Mouse (Mus musculus) forebrain, postnatal 0 days (tissue): ENCODE measurements at regions not wholly inside any gene's neighbourhood (a gene's known extent, or its start where the extent isn't known, plus 50 kb on each side); places are given as distances from the start of the nearest gene placed in this dataset.
"Not testable (repeated sequence)": the region's sequence is repeated elsewhere in the genome, so short reads cannot be mapped to it uniquely, and the experiment has no call there.

ENCODE experiments used
- ATAC-seq: fragments of 200-750 bp; cut with Nextera tagmentation; 2 replicates; pipeline ENCODE4 v1.8.0; 2017; ENCODE audit warnings: mild to moderate bottlenecking, moderate library complexity
- DNase-seq: peaks from one replicate; pipeline ENCODE4 v3.0.0-alpha.2; 2015
- H3K27ac ChIP-seq: fragments of 300-500 bp; sonication (generic); 2 replicates; pipeline ENCODE4 v1.5.1; 2014; ENCODE audit warnings: low read depth, mild to moderate bottlenecking, antibody characterized with exemption, low read length, moderate library complexity, mixed read lengths
- H3K27me3 ChIP-seq: fragments of 300-500 bp; sonication (generic); 2 replicates; pipeline ENCODE4 v1.6.1; 2014; ENCODE audit warnings: mild to moderate bottlenecking, low read length, mixed read lengths; ENCODE audit not compliant: insufficient read depth
- H3K36me3 ChIP-seq: fragments of 300-500 bp; sonication (generic); 2 replicates; pipeline ENCODE4 v1.6.1; 2014; ENCODE audit warnings: mild to moderate bottlenecking, moderate library complexity; ENCODE audit not compliant: insufficient read depth
- H3K4me1 ChIP-seq: fragments of 300-500 bp; sonication (generic); 2 replicates; pipeline ENCODE4 v1.6.1; 2014; ENCODE audit warnings: antibody characterized with exemption; ENCODE audit not compliant: insufficient read depth
- H3K4me2 ChIP-seq: fragments of 300-500 bp; sonication (generic); 2 replicates; pipeline ENCODE4 v1.6.1; 2014; ENCODE audit warnings: low read depth, mild to moderate bottlenecking, moderate library complexity
- H3K4me3 ChIP-seq: fragments of 300-500 bp; sonication (generic); 2 replicates; pipeline ENCODE4 v1.5.1; 2014; ENCODE audit warnings: low read depth, low read length, mixed read lengths
- H3K9ac ChIP-seq: fragments of 300-500 bp; sonication (generic); 2 replicates; pipeline ENCODE4 v1.6.1; 2014; ENCODE audit warnings: mild to moderate bottlenecking
- H3K9me3 ChIP-seq: fragments of 300-500 bp; sonication (generic); 2 replicates; pipeline ENCODE4 v1.6.1; 2016; ENCODE audit warnings: low read length
- CTCF ChIP-seq: sonication (generic); IDR thresholded peaks from 2 replicates; pipeline ENCODE4 v1.5.1; 2016; ENCODE audit warnings: antibody characterized with exemption, control low read depth, low read depth
- WGBS: fragments of 180-500 bp; shearing (Covaris S2); extraction: QIAGEN DNeasy Blood & Tissue Kit; methylation state at CpG from one replicate; pipeline ENCODE4 v1.1.7; 2014; 5-methylcytosine and 5-hydroxymethylcytosine counted together

GRCm38 (mm10) chr6:48199951-48200350 is 113.6 kb upstream of the Zfp746 start:
- H3K36me3 ChIP-seq = no peaks in the 10 kb centered on the region
- H3K4me3 ChIP-seq = no peak overlapping the region
- no peaks in the 10 kb centered on the region for H3K27me3 ChIP-seq
- no peak for TF ChIP-seq CTCF
- no peak overlapping the region for H3K27ac ChIP-seq
- WGBS = 48% methylated on average over 3 of the region's 3 CpGs
- no peak for ATAC-seq
- H3K9me3 ChIP-seq = no peaks in the 10 kb centered on the region
- H3K9ac ChIP-seq = no peak overlapping the region
- no peaks in the 10 kb centered on the region for H3K4me1 ChIP-seq
- no peak for DNase-seq
- no peak overlapping the region for H3K4me2 ChIP-seq

- no peak for DNase-seq
- Histone ChIP-seq H3K4me1 (no peaks in the 10 kb centered on the region), H3K9me3 (no peaks in the 10 kb centered on the region), H3K27me3 (no peaks in the 10 kb centered on the region), H3K27ac (no peak overlapping the region), H3K9ac (no peak overlapping the region), H3K36me3 (no peaks in the 10 kb centered on the region), H3K4me3 (no peak overlapping the region), H3K4me2 (no peak overlapping the region)
- no peak for TF ChIP-seq CTCF
- 88% methylated on average over 1 of the region's 1 CpGs for WGBS
- no peak for ATAC-seq
These were observed 112.4 kb upstream of the Zfp746 start for GRCm38 (mm10) chr6:48198806-48199205.

GRCm38 (mm10) chr6:48197696-48198378 is 111.4 kb upstream of the Zfp746 start:
- ATAC-seq (no peak), DNase-seq (no peak)
- H3K9ac ChIP-seq = no peak overlapping the region
- H3K9me3 ChIP-seq = no peaks in the 10 kb centered on the region
- no peak overlapping the region for H3K4me3 ChIP-seq
- no peaks in the 10 kb centered on the region for H3K36me3 ChIP-seq
- H3K27ac ChIP-seq = no peak overlapping the region
- no peak overlapping the region for H3K4me2 ChIP-seq
- no peaks in the 10 kb centered on the region for H3K4me1 ChIP-seq
- no peaks in the 10 kb centered on the region for H3K27me3 ChIP-seq
- WGBS = 59% methylated on average over 4 of the region's 4 CpGs
- TF ChIP-seq CTCF = no peak

GRCm38 (mm10) chr6:48188363-48188762 is 102.0 kb upstream of the Zfp746 start:
- peak; percentile 74 for DNase-seq
- H3K4me3 ChIP-seq, H3K4me1 ChIP-seq, H3K27ac ChIP-seq, H3K4me2 ChIP-seq, H3K9ac ChIP-seq, H3K36me3 ChIP-seq, H3K9me3 ChIP-seq, H3K27me3 ChIP-seq: not testable (repeated sequence)
- peak; percentile 97 for ATAC-seq
- WGBS = 31% methylated on average over 2 of the region's 2 CpGs

GRCm38 (mm10) chr6:48185311-48185710 is 98.9 kb upstream of the Zfp746 start:
- H3K4me3 ChIP-seq = no peak overlapping the region
- no peak for TF ChIP-seq CTCF
- no peaks in the 10 kb centered on the region for H3K9me3 ChIP-seq
- no peak overlapping the region for H3K4me2 ChIP-seq
- ATAC-seq (no peak), DNase-seq (no peak)
- no peak overlapping the region for H3K27ac ChIP-seq
- peaks cover 8% of the 10 kb centered on the region; the same call in 1 of the 2 replicates for H3K4me1 ChIP-seq
- H3K9ac ChIP-seq = no peak overlapping the region
- WGBS = 19% methylated on average over 1 of the region's 1 CpGs
- H3K27me3 ChIP-seq = no peaks in the 10 kb centered on the region
- no peaks in the 10 kb centered on the region for H3K36me3 ChIP-seq

- WGBS = 48% methylated on average over 3 of the region's 3 CpGs
- DNase-seq (no peak), ATAC-seq (peak; percentile 59)
- Histone ChIP-seq H3K9ac (no peak overlapping the region), H3K9me3 (no peaks in the 10 kb centered on the region), H3K4me3 (no peak overlapping the region), H3K27ac (no peak overlapping the region), H3K27me3 (no peaks in the 10 kb centered on the region), H3K4me2 (no peak overlapping the region), H3K4me1 (no peaks in the 10 kb centered on the region), H3K36me3 (no peaks in the 10 kb centered on the region)
- TF ChIP-seq CTCF = no peak
These were observed 92.1 kb upstream of the Zfp746 start for GRCm38 (mm10) chr6:48178360-48179120.

- H3K36me3 ChIP-seq = no peaks in the 10 kb centered on the region
- H3K4me1 ChIP-seq = no peaks in the 10 kb centered on the region
- H3K4me3 ChIP-seq = no peak overlapping the region
- H3K27me3 ChIP-seq = no peaks in the 10 kb centered on the region
- H3K9ac ChIP-seq = no peak overlapping the region
- DNase-seq (peak; percentile 85), ATAC-seq (peak; percentile 32)
- TF ChIP-seq CTCF = peak; percentile 67
- no peak overlapping the region for H3K4me2 ChIP-seq
- no peaks in the 10 kb centered on the region for H3K9me3 ChIP-seq
- WGBS = 11% methylated on average over 2 of the region's 2 CpGs
- no peak overlapping the region for H3K27ac ChIP-seq
These were observed 91.5 kb upstream of the Zfp746 start for GRCm38 (mm10) chr6:48177936-48178335.
